Mouse (Mus musculus) left cerebral cortex, postnatal 25 days (tissue): ENCODE measurements at regions not wholly inside any gene's neighbourhood (a gene's known extent, or its start where the extent isn't known, plus 50 kb on each side); places are given as distances from the start of the nearest gene placed in this dataset.
A peak's percentile ranks its signal among the peaks of the same experiment; 100 is the strongest.

Experiments
- DNase-seq, 2 experiments: peaks; one replicate each; pipeline ENCODE4 v3.0.0; 2022; ENCODE audit warnings: low spot score in 2 of 2, mixed read lengths in 1 of 2
- intact Hi-C: fragments of 180-260 bp; cut with DNase I; formaldehyde crosslinking; loops from one replicate; pipeline ENCODE4 v1.15.1; 2025

- intact Hi-C loops, result no loop called here
- DNase-seq, result no peak
Measured at GRCm38 (mm10) chr9:13973600-13973999, 146.1 kb downstream of the Fam76b start.

GRCm38 (mm10) chr9:13974870-13975269 is 147.4 kb downstream of the Fam76b start:
- intact Hi-C loops, result no loop called here
- no peak for DNase-seq

GRCm38 (mm10) chr9:13978842-13979241 is 151.3 kb downstream of the Fam76b start:
- DNase-seq, result no peak
- intact Hi-C loops, result no loop called here

- intact Hi-C loops, result no loop called here
- DNase-seq, result no peak
Measured at GRCm38 (mm10) chr9:13987486-13987885, 160.0 kb downstream of the Fam76b start.

- intact Hi-C loops, result no loop called here
- peak; percentile 11 to 40 for DNase-seq
Measured at GRCm38 (mm10) chr9:13988901-13989300, 161.4 kb downstream of the Fam76b start.

- DNase-seq, result no peak
- intact Hi-C loops, result no loop called here
Measured at GRCm38 (mm10) chr9:13990960-13991359, 163.4 kb downstream of the Fam76b start.

- DNase-seq, result no peak
- intact Hi-C loops, result no loop called here
Measured at GRCm38 (mm10) chr9:13992728-13993127, 165.2 kb downstream of the Fam76b start.

- intact Hi-C loops, result no loop called here
- no peak for DNase-seq
Measured at GRCm38 (mm10) chr9:13999358-13999757, 171.8 kb downstream of the Fam76b start.

GRCm38 (mm10) chr9:14001517-14001916 is 174.0 kb downstream of the Fam76b start:
- intact Hi-C loops, result no loop called here
- DNase-seq, result peak in 1 of 2 experiments; percentile 13

GRCm38 (mm10) chr9:14002236-14002635 is 174.7 kb downstream of the Fam76b start:
- intact Hi-C loops, result no loop called here

GRCm38 (mm10) chr9:14003163-14003562 is 175.6 kb downstream of the Fam76b start:
- DNase-seq, result peak in 1 of 2 experiments; percentile 45
- intact Hi-C loops, result no loop called here

More at GRCm38 (mm10) chr9:14002236-14002635, 174.7 kb downstream of the Fam76b start:
- DNase-seq, result peak in 1 of 2 experiments; percentile 9

- intact Hi-C loops, result no loop called here
- DNase-seq, result no peak
Measured at GRCm38 (mm10) chr9:14006233-14006984, 178.9 kb downstream of the Fam76b start.

- intact Hi-C loops, result no loop called here
- DNase-seq, result no peak
Measured at GRCm38 (mm10) chr9:14009451-14009850, 181.9 kb downstream of the Fam76b start.

- intact Hi-C loops, result no loop called here
Measured at GRCm38 (mm10) chr9:14010261-14010949, 182.9 kb downstream of the Fam76b start.

GRCm38 (mm10) chr9:14024216-14024615 is 196.7 kb downstream of the Fam76b start:
- no peak for DNase-seq
- intact Hi-C loops, result no loop called here

More at GRCm38 (mm10) chr9:14010261-14010949, 182.9 kb downstream of the Fam76b start:
- no peak for DNase-seq

GRCm38 (mm10) chr9:14024701-14025100 is 197.2 kb downstream of the Fam76b start:
- DNase-seq, result no peak
- intact Hi-C loops, result no loop called here

GRCm38 (mm10) chr9:14028056-14028455 is 200.5 kb downstream of the Fam76b start:
- no peak for DNase-seq
- intact Hi-C loops, result no loop called here

- DNase-seq, result no peak
- intact Hi-C loops, result no loop called here
Measured at GRCm38 (mm10) chr9:14031358-14032047, 204.0 kb downstream of the Fam76b start.

- intact Hi-C loops, result no loop called here
- no peak for DNase-seq
Measured at GRCm38 (mm10) chr9:14032048-14032362, 204.5 kb downstream of the Fam76b start.

- no peak for DNase-seq
- intact Hi-C loops, result no loop called here
Measured at GRCm38 (mm10) chr9:14035526-14035925, 208.0 kb downstream of the Fam76b start.
